Mouse (Mus musculus) lung, postnatal 10 days (tissue): ENCODE results near the gene Twf2.

ENCODE experiments used
- DNase-seq: peaks from one replicate; pipeline ENCODE4 v3.0.0; 2021

The Twf2 gene

DNA sequence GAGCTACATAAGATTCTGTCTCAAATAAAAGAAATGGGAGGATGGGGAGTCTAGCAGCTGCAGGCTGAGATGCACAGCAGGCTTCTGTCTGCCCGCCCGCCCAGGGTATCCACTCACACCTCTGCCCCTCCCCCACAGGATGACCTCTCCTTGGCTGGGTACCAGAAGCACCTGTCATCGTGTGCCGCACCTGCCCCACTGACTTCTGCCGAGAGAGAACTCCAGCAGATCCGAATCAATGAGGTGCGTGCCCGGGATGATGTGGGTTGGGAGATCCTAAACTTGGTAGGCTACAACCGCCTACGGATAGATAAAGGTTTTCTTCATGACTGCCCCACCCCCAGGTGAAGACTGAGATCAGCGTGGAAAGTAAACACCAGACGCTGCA is 9.7 kb downstream of the Twf2 start:
- no peak for DNase-seq

DNA sequence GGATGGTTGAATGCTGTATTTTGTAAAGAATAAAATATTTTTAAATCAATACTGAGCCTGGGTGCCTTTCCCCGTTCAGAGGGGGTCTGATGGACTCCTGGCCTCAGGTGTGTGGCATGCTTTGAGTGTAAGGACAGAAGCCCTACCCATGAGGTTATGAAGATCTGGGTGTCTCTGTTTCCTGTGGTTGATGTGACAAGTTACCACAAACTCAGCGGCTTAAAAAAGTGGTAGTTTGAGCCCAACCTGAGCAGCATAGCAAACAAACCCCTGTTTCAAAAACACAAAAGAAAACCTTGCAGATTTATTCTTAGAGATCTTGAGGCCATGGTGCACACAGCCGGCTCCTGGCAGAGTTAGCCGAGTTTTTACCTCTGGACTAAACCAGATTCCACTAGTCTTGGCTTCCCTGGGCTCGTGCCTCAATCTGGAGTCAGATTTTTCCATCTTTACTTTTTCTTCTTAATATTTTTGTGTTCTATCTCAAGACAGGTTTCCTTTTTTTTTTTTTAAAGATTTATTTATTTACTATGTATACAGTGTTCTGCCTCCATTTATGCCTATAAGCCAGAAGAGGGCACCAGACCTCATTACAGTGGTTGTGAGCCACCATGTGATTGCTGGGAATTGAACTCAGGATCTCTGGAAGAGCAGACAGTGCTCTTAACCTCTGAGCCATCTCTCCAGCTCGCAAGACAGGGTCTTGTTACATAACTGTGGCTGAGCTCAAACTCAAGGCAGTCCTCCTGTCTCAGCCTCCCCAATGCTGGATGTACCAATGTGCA is 12.6 kb downstream of the Twf2 start:
- no peak for DNase-seq

DNA sequence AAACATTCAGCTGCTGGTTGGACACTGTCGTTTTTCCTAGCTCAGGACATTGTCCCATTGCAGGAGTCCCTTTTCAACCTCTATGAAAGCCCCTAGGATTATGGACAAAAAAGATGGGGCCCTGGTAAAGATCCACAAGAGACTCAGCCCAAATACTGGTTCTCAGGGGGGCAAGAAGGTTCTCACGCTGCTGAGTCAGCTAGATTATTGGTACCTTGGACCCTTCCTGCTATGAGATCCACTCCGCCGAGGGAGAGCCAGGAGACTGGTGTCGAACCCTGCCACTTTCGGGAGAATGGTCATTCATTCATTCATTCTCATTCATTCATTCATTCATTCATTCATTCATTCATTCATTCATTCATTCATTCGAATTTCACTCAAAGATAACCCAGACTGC is 14.1 kb downstream of the Twf2 start:
- DNase-seq: no peak

DNA sequence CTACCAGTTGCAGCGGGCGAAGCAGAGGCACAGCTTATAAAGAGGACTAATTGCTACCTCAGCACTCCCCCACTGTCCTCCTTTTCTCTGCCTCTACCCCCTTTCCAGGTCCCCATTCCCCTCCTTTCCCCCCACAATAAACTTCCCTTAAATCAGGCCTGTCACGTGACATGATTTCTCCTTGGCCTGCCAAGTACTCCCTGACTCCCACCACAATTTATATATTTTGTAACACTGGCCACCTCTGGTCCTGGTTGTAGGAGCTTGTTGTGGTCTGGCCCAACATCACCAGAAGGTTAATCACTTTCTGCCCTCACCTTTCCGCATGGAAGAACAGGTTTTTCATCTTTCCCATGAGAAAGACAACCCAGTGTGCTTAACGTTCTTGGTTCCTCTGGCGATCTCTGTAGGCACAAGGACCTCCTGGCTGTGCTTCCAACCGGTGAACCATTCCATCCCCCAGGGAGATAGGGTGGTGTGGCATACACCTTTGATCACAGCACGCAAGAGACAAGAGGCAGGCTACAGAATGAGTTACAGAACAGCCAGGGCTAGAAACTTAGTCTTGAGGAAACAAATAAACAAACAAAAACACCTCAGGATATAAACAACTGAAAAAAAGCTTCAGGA is 18.1 kb downstream of the Twf2 start:
- DNase-seq: no peak

DNA sequence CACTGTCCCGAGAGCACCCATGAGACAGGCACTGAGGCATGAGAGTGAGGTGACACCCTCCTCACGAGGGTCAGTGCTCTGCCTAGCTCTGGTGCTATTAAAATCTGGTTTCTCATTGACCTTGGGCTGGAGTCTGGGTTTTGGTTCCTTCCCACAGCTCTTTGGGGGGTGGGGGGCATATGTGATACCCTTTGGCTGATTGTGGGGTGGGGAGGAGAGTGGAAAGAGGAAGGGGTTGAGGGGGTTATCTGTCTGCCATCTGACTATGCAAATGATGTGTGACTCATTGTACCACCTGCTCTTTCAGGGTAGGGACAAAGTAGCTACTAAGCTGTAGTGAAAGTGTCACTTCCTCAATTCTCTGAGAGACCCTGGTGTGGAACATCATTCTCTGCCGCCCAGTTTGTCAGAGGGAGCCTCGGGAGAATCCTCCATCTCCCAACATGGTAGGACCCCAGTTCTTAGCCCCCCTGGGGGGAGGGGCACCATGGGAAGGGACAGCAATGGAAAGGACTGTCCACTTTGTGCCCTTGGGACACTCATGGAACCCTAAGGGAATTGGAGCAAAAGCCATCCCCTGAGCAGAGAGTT is 19.4 kb downstream of the Twf2 start, which contains the start of gene Tlr9:
Tlr9 (plus strand) TSS at position 338 of the 591 bp plus-strand sequence.
- no peak for DNase-seq

DNA sequence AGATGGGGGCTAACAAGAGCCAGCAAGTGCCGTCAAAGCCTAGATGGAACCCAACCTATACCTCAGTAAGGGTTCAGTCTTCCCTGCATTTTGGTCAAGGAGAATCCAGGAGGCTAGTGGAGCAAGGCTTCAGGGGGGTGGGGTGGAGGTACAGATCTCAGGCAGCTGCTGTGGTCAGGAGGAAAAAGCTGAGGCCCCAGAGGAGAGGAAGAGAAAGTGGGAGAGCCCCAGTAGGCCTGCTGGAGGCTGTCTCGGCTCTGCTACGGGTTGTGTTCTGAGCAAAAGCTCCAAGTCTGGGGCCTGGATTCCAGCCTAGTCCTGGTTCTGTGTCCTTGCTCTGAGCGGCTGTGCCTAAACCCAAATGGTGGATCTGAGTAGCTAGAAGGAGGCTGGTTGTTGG is 20.1 kb downstream of the Twf2 start:
- no peak for DNase-seq

DNA sequence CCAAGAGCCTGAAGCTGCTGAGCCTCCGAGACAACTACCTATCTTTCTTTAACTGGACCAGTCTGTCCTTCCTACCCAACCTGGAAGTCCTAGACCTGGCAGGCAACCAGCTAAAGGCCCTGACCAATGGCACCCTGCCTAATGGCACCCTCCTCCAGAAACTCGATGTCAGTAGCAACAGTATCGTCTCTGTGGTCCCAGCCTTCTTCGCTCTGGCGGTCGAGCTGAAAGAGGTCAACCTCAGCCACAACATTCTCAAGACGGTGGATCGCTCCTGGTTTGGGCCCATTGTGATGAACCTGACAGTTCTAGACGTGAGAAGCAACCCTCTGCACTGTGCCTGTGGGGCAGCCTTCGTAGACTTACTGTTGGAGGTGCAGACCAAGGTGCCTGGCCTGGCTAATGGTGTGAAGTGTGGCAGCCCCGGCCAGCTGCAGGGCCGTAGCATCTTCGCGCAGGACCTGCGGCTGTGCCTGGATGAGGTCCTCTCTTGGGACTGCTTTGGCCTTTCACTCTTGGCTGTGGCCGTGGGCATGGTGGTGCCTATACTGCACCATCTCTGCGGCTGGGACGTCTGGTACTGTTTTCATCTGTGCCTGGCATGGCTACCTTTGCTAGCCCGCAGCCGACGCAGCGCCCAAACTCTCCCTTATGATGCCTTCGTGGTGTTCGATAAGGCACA is 22.7 kb downstream of the Twf2 start:
- no peak for DNase-seq

GRCm38 (mm10) chr9:106226151-106226682 is 23.3 kb downstream of the Twf2 start:
- DNase-seq: peak; percentile 72

- no peak for DNase-seq
Measured at GRCm38 (mm10) chr9:106227790-106228429, 25.0 kb downstream of the Twf2 start.

DNA sequence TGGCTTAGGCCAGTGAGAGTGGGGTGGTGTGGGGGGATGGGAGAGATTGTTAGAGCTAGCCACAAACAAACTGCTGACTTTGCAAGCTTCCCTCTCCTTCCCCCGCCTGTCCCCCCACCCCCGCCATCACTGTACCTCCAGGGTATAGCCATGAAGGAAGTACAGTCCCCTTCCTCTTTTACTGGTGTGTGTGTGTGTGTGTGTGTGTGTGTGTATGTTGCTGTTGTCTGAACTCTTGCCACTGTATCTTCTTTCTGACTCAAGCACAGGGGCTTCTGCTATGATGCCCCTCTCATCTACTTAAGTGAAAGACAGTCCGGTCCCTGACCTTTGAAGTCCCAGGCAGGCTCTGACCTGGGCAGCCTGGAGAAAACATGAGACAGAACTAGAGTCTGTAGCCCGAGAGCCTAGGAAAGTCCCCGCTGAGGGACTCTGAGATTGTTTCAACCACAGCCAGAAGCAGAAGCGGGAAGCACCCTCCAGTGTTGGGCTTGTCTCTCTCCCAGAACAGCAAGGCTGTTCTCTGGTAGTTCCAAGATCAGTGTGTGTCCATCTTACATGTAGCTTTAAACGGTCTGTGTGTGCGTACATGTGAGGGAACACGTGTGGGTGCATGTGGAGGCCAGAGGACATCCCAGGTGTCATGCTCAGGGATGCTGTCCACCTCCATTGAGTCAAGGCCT is 27.3 kb downstream of the Twf2 start:
- DNase-seq: no peak

DNA sequence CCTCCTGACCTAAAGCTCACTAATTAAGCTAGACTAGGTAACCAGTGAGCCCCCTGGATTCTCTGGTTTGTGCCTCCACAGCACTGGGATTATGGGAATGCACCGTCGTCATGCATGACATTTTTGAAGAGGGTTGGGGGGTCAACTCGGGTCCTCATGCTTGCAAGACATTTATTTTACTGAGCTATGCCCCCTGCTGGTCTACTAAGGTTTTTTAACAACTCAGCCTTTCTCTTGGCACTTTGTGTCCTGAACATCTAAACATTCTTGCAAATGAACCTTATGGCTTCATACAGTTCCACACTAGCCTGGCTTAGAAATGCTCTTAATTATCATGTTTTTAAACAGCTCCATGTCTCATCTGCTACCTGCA is 27.8 kb downstream of the Twf2 start:
- no peak for DNase-seq

GRCm38 (mm10) chr9:106231220-106231619 is 28.3 kb downstream of the Twf2 start:
- peak; percentile 51 for DNase-seq

- DNase-seq: no peak
Measured at GRCm38 (mm10) chr9:106231816-106232215, 28.9 kb downstream of the Twf2 start.

- no peak for DNase-seq
Measured at GRCm38 (mm10) chr9:106232956-106233355, 30.0 kb downstream of the Twf2 start.

- no peak for DNase-seq
Measured at GRCm38 (mm10) chr9:106233953-106234352, 31.0 kb downstream of the Twf2 start.

- no peak for DNase-seq
Measured at GRCm38 (mm10) chr9:106235194-106235830, 32.4 kb downstream of the Twf2 start.

- peak; percentile 60 for DNase-seq
Measured at GRCm38 (mm10) chr9:106236156-106236817, 33.4 kb downstream of the Twf2 start.

DNA sequence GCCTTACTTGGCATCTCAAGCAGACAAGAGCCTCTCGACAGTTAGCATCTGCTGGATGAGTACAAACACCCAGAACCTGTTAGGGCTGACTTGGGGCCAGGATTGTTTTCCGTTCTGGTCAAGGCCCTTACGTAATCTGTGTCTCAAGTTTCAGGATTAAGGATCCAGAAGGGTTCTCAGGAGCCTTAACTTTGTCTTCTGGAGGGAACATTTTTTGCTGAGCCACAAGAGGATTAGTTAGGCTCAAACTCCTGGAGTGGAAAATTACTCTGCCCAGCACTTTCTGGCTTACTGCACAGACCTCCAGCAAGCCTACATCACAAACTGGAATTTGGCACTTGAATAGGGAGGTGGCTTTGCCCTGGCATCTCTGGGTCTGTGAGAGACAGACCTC is 33.9 kb downstream of the Twf2 start:
- peak; percentile 72 for DNase-seq

GRCm38 (mm10) chr9:106237401-106237800 is 34.5 kb downstream of the Twf2 start:
- DNase-seq: no peak

GRCm38 (mm10) chr9:106237878-106238277 is 35.0 kb downstream of the Twf2 start:
- no peak for DNase-seq

GRCm38 (mm10) chr9:106241541-106242164 is 38.7 kb downstream of the Twf2 start:
- no peak for DNase-seq
